Mouse (Mus musculus) monocyte, adult 2 months (primary cell): ENCODE data around the gene Mras.

ENCODE experiments used
- DNase-seq, 2 experiments: peaks; one replicate each; pipeline ENCODE4 v3.0.0; 2022; ENCODE audit warnings: low spot score in 2 of 2, low read depth in 1 of 2

Gene Mras

GRCm38 (mm10) chr9:99417288-99417846 is 19.8 kb downstream of the Mras start:
- no peak for DNase-seq

GRCm38 (mm10) chr9:99416809-99417208 is 20.4 kb downstream of the Mras start:
- no peak for DNase-seq

- no peak for DNase-seq
Measured at GRCm38 (mm10) chr9:99411785-99412184, 25.4 kb downstream of the Mras start.

GRCm38 (mm10) chr9:99411093-99411492 is 26.1 kb downstream of the Mras start:
- no peak for DNase-seq

GRCm38 (mm10) chr9:99409280-99409679 is 27.9 kb downstream of the Mras start:
- DNase-seq, result no peak

- no peak for DNase-seq
Measured at GRCm38 (mm10) chr9:99401288-99401974, 35.8 kb downstream of the Mras start.

GRCm38 (mm10) chr9:99400781-99401180 is 36.4 kb downstream of the Mras start:
- no peak for DNase-seq

GRCm38 (mm10) chr9:99397056-99397815 is 39.9 kb downstream of the Mras start:
- no peak for DNase-seq

GRCm38 (mm10) chr9:99394366-99394765 is 42.8 kb downstream of the Mras start:
- no peak for DNase-seq

GRCm38 (mm10) chr9:99393146-99393545 is 44.0 kb downstream of the Mras start:
- no peak for DNase-seq

GRCm38 (mm10) chr9:99391557-99391956 is 45.6 kb downstream of the Mras start:
- no peak for DNase-seq

- no peak for DNase-seq
Measured at GRCm38 (mm10) chr9:99390716-99391115, 46.5 kb downstream of the Mras start.

GRCm38 (mm10) chr9:99390201-99390600 is 47.0 kb downstream of the Mras start:
- DNase-seq, result no peak

- no peak for DNase-seq
Measured at GRCm38 (mm10) chr9:99389506-99389905, 47.7 kb downstream of the Mras start.

GRCm38 (mm10) chr9:99388856-99389255 is 48.3 kb downstream of the Mras start:
- DNase-seq, result no peak

GRCm38 (mm10) chr9:99388078-99388477 is 49.1 kb downstream of the Mras start:
- no peak for DNase-seq

GRCm38 (mm10) chr9:99382556-99382955 is 54.6 kb downstream of the Mras start:
- DNase-seq, result peak in 1 of 2 experiments; percentile 11

- no peak for DNase-seq
Measured at GRCm38 (mm10) chr9:99379194-99379593, 58.0 kb downstream of the Mras start.

- DNase-seq, result peak; percentile 9 to 36
Measured at GRCm38 (mm10) chr9:99376591-99377418, 60.4 kb downstream of the Mras start.

GRCm38 (mm10) chr9:99368431-99368830 is 68.8 kb downstream of the Mras start:
- DNase-seq, result no peak

GRCm38 (mm10) chr9:99365906-99366305 is 71.3 kb downstream of the Mras start:
- DNase-seq, result no peak
